Mouse (Mus musculus) heart, adult 2 months (tissue): ENCODE data around the gene Prpsap1.

Experiments used
- CTCF ChIP-seq: fragments of 200-600 bp; IDR thresholded peaks from 2 replicates; pipeline ENCODE4 v1.8.1; 2022; ENCODE audit warnings: antibody characterized with exemption, mild to moderate bottlenecking, moderate library complexity
- EP300 ChIP-seq: fragments of 200-500 bp; IDR thresholded peaks from 2 replicates; pipeline ENCODE4 v1.6.1; 2011; ENCODE audit warnings: low read depth, low read length, control low read depth; ENCODE audit not compliant: insufficient read depth
- POLR2A ChIP-seq: fragments of 200-500 bp; IDR thresholded peaks from 2 replicates; pipeline ENCODE4 v1.6.1; 2011; ENCODE audit warnings: mild to moderate bottlenecking, low read depth, low read length, control low read depth; ENCODE audit not compliant: insufficient read depth

DNA sequence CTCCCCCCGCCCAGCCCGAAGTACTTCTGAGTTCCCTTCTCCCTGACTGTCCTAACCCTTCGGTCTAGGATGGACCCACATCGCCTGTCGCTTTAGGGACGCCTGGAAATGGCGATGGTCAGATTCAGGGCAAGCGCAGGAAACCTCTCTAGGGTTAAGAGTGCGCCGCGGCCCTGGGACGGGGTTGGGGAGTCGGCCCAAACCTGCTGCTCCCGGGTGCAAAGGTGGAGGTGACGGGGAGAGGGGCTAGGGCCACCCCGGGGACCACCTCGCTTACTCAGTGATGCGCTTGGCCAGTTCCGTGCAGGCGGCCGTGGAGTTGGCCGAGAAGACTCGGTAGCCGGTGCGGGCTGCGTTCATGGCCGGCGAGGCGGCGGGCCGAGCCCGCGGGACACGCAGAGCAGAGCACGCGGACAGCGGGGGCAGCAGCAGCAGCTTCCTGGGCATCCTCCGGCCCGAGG is 4.2 kb downstream of the Prpsap1 start:
- TF ChIP-seq POLR2A (no peak), EP300 (no peak), CTCF (no peak)
